Mouse (Mus musculus): Measurements from ENCODE around the gene Ssu2. TPM values are rescaled to one million over a fixed set of nuclear protein-coding genes. Genes with fewer than 3 reads are reported as not detected.
A peak's percentile ranks its signal among the peaks of the same experiment; 100 is the strongest.

The Ssu2 gene
- 1.5 and 2.6 TPM in 2 replicates for polyA plus RNA-seq (2016; fragmentation: Nextera tagmentation; extraction: Ambion mirVana)

DNA sequence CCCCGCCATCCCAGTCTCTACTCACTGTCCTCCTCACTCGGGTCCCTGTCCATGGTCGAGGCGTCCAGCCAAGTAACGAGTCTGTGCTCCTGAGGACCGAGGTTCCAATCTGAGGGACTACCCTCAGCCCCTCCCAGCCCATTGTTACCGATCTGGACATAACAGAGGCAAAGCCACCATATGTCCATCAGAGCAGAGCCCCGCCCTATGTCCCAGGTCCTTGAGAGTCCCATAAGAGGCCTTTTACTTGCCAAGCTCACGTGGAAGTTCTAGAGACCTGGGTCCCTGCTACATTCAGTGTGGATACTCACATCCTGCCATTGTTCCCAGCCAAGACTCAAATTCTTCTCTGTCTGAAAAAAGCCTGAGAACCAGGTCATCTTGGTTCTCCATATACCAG is at the start of gene Ssu2:
Gene Ssu2, minus strand, starts transcription at position 77 of the 400 bp plus-strand sequence.
- Histone ChIP-seq H3K4me3 (no peak within 1 kb of the TSS), H3K4me2 (replicated peaks) (no peak within 1 kb of the TSS), H3K9me3 (no peaks in the 10 kb centered on the region), H3K9ac (no peak within 1 kb of the TSS), H3K27me3 (no peaks in the 10 kb centered on the region), H3K36me3 (no peaks in the 10 kb centered on the region), H3K4me1 (no peaks in the 10 kb centered on the region), H3K27ac (no peak within 1 kb of the TSS)
- WGBS, result 84% methylated on average over 9 of the region's 9 CpGs
- ATAC-seq (ENCODE audit: insufficient number of reproducible peaks, insufficient read depth, low FRiP score, low TSS enrichment), result no peak

DNA sequence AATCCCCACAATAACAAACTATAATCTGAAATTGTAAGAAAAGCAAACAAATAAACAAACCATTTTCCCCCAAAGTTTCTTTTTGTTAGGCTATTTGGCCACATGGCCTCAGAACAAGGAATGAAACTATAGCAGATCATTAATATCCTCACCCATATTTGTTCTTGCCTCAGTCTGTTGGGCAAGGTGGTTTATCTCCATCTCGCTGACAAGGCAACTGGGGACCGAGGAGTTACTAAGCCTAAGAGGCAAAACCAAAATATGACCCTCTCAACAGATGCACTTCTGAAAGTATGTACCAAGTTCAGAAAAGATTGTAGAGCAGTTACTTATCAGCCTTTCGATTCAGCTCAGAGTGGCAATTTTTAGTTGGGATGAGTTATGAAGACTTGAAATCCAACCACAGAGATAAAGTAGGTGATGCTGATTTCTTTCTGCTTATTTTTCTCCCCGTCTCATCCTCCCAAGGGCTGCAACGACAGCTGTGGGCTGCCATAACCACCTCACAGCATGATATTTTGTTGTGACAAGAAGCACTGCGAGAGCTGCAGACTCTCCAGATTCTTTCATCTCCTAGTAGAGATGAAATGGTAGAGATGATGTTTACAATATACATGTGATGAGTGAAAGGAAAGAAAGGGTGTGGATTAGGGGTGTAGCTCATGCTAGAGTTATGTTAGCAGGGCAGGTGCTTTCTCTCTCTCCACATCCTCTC is 38.4 kb upstream of the Ssu2 start:
- H3K4me1 ChIP-seq, result no peaks in the 10 kb centered on the region
- no peak overlapping the region for H3K27ac ChIP-seq
- ATAC-seq (ENCODE audit: insufficient number of reproducible peaks, insufficient read depth, low FRiP score, low TSS enrichment), result no peak
- no peak overlapping the region for H3K4me2 ChIP-seq (replicated peaks)
- H3K36me3 ChIP-seq, result no peaks in the 10 kb centered on the region
- H3K9me3 ChIP-seq, result peaks cover 9% of the 10 kb centered on the region; the same call in 1 of the 2 replicates
- 75% methylated on average over 6 of the region's 6 CpGs for WGBS
- no peak overlapping the region for H3K9ac ChIP-seq
- no peaks in the 10 kb centered on the region for H3K27me3 ChIP-seq
- no peak overlapping the region for H3K4me3 ChIP-seq

DNA sequence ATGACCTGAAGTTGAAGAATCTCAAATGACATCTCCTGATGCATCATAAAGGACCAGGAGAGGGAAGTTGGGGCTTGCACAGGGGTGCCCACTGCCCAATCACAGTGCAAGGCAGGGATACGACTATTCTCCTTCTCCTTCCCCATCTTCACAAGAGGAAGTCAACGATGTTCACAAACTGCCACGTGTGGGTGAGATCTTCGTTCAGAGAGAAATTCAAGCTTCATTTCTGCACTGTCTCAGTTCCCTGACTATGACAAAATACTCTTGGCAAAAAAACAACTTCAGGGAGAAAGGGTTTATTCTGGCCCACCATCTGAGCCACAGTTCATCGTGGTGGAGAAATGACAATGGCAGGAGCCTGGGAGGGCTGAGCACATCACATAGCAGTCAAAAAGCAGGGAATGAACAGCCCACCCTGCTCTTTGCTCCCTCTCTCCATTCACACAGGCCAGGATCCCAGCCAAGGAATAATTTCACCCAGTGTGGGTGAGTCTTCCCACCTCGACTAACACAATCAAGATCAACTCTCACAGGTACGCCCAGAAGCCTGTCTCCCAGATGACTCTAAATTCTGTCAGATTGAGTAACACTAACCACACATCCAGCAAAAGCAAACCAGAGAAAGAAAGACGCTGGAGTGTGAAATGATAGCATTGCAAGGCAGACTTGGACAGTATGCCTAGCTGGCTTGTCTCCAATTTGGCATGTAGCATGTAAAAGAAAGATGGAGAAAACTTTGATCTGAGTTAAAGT is 36.1 kb upstream of the Ssu2 start:
- Histone ChIP-seq H3K9ac (no peak overlapping the region), H3K36me3 (no peaks in the 10 kb centered on the region), H3K4me3 (no peak overlapping the region), H3K27me3 (no peaks in the 10 kb centered on the region), H3K9me3 (peaks cover 9% of the 10 kb centered on the region; the same call in 1 of the 2 replicates), H3K27ac (no peak overlapping the region), H3K4me1 (no peaks in the 10 kb centered on the region), H3K4me2 (replicated peaks) (no peak overlapping the region)
- 83% methylated on average over 8 of the region's 8 CpGs for WGBS
- no peak for ATAC-seq (ENCODE audit: insufficient number of reproducible peaks, insufficient read depth, low FRiP score, low TSS enrichment)

- no peak overlapping the region for H3K27ac ChIP-seq
- WGBS, result 89% methylated on average over 1 of the region's 1 CpGs
- H3K9ac ChIP-seq, result no peak overlapping the region
- H3K4me1 ChIP-seq, result no peaks in the 10 kb centered on the region
- H3K4me3 ChIP-seq, result no peak overlapping the region
- H3K27me3 ChIP-seq, result no peaks in the 10 kb centered on the region
- peaks cover 9% of the 10 kb centered on the region; the same call in 1 of the 2 replicates for H3K9me3 ChIP-seq
- no peak overlapping the region for H3K4me2 ChIP-seq (replicated peaks)
- no peaks in the 10 kb centered on the region for H3K36me3 ChIP-seq
- no peak for ATAC-seq (ENCODE audit: insufficient number of reproducible peaks, insufficient read depth, low FRiP score, low TSS enrichment)
Measured at GRCm38 (mm10) chr6:112420883-112421282, 33.1 kb upstream of the Ssu2 start.

DNA sequence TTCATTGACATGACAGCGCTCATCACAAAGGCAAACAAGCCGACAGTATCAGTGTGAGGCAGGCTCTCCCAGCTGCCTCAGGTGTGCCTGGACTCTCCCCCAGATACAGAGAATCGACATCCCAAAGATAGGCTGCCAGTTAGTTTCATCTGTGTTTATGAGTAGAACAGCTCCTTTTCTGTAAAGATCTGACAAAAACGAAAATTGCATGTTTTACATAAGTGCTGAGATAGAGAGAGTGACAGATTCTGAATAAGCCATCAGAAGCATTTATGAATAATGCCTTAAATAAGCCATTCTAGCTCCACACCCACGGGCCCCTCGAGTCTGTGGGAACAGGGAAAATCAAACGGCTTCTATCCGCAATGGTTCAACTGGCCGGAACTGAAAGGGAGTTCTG is 31.5 kb upstream of the Ssu2 start:
- no peak overlapping the region for H3K4me2 ChIP-seq (replicated peaks)
- no peaks in the 10 kb centered on the region for H3K4me1 ChIP-seq
- H3K9ac ChIP-seq, result no peak overlapping the region
- no peak for ATAC-seq (ENCODE audit: insufficient number of reproducible peaks, insufficient read depth, low FRiP score, low TSS enrichment)
- no peaks in the 10 kb centered on the region for H3K27me3 ChIP-seq
- H3K9me3 ChIP-seq, result peaks cover 9% of the 10 kb centered on the region; the same call in 1 of the 2 replicates
- no peak overlapping the region for H3K4me3 ChIP-seq
- 81% methylated on average over 9 of the region's 9 CpGs for WGBS
- no peaks in the 10 kb centered on the region for H3K36me3 ChIP-seq
- no peak overlapping the region for H3K27ac ChIP-seq

DNA sequence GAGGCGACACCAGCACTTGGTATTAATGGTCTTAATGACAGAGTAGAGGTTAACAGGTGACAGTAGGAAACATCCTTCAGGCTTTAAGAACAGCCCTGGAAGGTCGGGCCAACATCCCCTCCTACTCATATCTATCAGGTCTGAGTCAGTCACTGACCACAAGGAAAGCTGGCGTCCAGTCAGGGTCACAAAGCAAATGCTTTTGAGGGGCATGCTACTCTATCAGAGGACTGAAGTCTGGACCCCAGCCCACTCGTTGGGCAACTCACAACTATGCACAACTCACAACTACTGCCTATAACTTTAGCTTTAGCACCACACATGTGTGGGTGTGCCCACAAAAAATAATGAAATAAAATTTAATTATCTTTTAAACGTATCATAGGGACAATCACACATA is 16.3 kb upstream of the Ssu2 start:
- H3K9me3 ChIP-seq, result no peaks in the 10 kb centered on the region
- WGBS, result 83% methylated on average over 5 of the region's 5 CpGs
- H3K4me1 ChIP-seq, result no peaks in the 10 kb centered on the region
- no peak overlapping the region for H3K4me3 ChIP-seq
- H3K4me2 ChIP-seq (replicated peaks), result no peak overlapping the region
- no peak overlapping the region for H3K27ac ChIP-seq
- H3K36me3 ChIP-seq, result no peaks in the 10 kb centered on the region
- no peak overlapping the region for H3K9ac ChIP-seq
- H3K27me3 ChIP-seq, result no peaks in the 10 kb centered on the region
- ATAC-seq (ENCODE audit: insufficient number of reproducible peaks, insufficient read depth, low FRiP score, low TSS enrichment), result no peak

DNA sequence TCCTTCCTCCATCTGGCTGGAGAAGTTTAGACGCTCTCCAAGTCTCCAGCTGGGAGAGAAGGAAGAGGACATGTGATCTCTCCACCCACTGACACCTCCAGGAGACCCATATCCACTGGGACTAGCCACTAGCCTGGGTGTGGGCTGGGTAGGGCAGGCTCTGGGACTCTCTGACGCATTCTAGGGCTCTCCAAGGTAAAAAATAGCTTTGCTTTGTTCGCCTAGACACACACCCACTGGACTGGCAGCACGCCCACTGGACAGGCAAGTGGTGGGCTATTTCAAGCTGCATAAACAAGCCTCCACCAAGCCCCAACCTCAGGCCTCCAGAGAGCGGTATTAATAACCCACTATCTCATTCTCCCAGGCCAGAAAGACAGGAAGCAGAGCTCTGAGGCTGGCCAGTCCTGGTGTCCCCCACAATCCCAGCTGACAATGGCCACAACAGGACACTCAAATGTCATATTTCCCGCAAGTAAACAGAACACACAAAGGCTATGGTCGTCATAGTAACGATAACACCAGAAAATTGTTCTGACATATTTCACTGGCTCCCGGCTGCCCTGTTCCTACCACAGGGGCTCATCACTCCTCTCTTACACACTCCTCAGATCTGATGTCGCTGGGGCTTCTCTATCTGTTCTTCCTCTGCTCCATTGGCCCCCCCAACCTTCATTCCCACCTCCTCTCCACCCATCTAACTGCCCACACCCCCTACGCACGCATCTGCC is 14.3 kb upstream of the Ssu2 start:
- Histone ChIP-seq H3K4me1 (no peaks in the 10 kb centered on the region), H3K4me3 (no peak overlapping the region), H3K27ac (no peak overlapping the region), H3K9ac (no peak overlapping the region), H3K36me3 (no peaks in the 10 kb centered on the region), H3K27me3 (no peaks in the 10 kb centered on the region), H3K4me2 (replicated peaks) (no peak overlapping the region), H3K9me3 (no peaks in the 10 kb centered on the region)
- peak; percentile 67 for ATAC-seq (ENCODE audit: insufficient number of reproducible peaks, insufficient read depth, low FRiP score, low TSS enrichment)
- 72% methylated on average over 12 of the region's 12 CpGs for WGBS

GRCm38 (mm10) chr6:112397351-112397750 is 9.5 kb upstream of the Ssu2 start:
- no peak for ATAC-seq (ENCODE audit: insufficient number of reproducible peaks, insufficient read depth, low FRiP score, low TSS enrichment)
- 83% methylated on average over 3 of the region's 3 CpGs for WGBS

DNA sequence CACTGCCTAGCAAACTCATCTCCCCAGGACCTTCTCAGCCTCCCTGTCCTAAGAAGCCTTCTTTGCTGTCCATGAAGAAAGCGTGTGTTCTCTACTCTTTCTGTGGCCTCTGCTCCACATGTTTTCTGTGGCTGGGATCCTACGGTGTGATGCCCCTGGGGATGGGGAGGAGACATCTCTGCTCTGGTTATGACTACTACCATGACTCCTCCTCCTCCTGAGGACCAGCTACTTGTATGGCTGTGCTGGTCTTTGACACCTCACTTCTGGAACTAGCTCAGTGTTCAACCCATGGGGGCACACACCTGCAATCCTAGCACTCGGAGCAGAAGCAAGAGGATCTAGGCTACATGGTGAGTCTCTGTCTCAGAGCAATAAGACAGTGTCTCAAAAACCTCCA is 8.5 kb upstream of the Ssu2 start:
- H3K4me3 ChIP-seq, result no peak overlapping the region
- no peak overlapping the region for H3K27ac ChIP-seq
- WGBS, result 84% methylated on average over 3 of the region's 3 CpGs
- H3K36me3 ChIP-seq, result no peaks in the 10 kb centered on the region
- H3K4me1 ChIP-seq, result no peaks in the 10 kb centered on the region
- H3K9ac ChIP-seq, result no peak overlapping the region
- H3K27me3 ChIP-seq, result no peaks in the 10 kb centered on the region
- H3K9me3 ChIP-seq, result no peaks in the 10 kb centered on the region
- no peak overlapping the region for H3K4me2 ChIP-seq (replicated peaks)
- no peak for ATAC-seq (ENCODE audit: insufficient number of reproducible peaks, insufficient read depth, low FRiP score, low TSS enrichment)

More at GRCm38 (mm10) chr6:112397351-112397750, 9.5 kb upstream of the Ssu2 start:
- no peaks in the 10 kb centered on the region for H3K36me3 ChIP-seq
- H3K9ac ChIP-seq, result no peak overlapping the region
- no peaks in the 10 kb centered on the region for H3K4me1 ChIP-seq
- no peaks in the 10 kb centered on the region for H3K27me3 ChIP-seq
- H3K27ac ChIP-seq, result no peak overlapping the region
- H3K4me2 ChIP-seq (replicated peaks), result no peak overlapping the region
- H3K9me3 ChIP-seq, result no peaks in the 10 kb centered on the region
- no peak overlapping the region for H3K4me3 ChIP-seq

GRCm38 (mm10) chr6:112388385-112388784 is 562 bp upstream of the Ssu2 start:
- Histone ChIP-seq H3K27me3 (no peaks in the 10 kb centered on the region), H3K27ac (no peak overlapping the region), H3K36me3 (no peaks in the 10 kb centered on the region), H3K9me3 (no peaks in the 10 kb centered on the region), H3K4me3 (no peak overlapping the region), H3K4me2 (replicated peaks) (no peak overlapping the region), H3K4me1 (no peaks in the 10 kb centered on the region), H3K9ac (no peak overlapping the region)
- ATAC-seq (ENCODE audit: insufficient number of reproducible peaks, insufficient read depth, low FRiP score, low TSS enrichment), result no peak
- WGBS, result 85% methylated on average over 3 of the region's 3 CpGs

GRCm38 (mm10) chr6:112386260-112386659 is 1.6 kb downstream of the Ssu2 start:
- Histone ChIP-seq H3K9ac (no peak overlapping the region), H3K27ac (no peak overlapping the region), H3K27me3 (no peaks in the 10 kb centered on the region), H3K4me3 (no peak overlapping the region), H3K4me1 (no peaks in the 10 kb centered on the region), H3K9me3 (no peaks in the 10 kb centered on the region), H3K36me3 (no peaks in the 10 kb centered on the region), H3K4me2 (replicated peaks) (no peak overlapping the region)
- ATAC-seq (ENCODE audit: insufficient number of reproducible peaks, insufficient read depth, low FRiP score, low TSS enrichment), result no peak
- 58% methylated on average over 2 of the region's 2 CpGs for WGBS
